Mouse (Mus musculus) midbrain, embryonic 16.5 days (tissue): ENCODE results near the gene Scml2. TPM values are rescaled to one million over a fixed set of nuclear protein-coding genes. Genes with fewer than 3 reads are reported as not detected.
"Not testable (repeated sequence)": the region's sequence is repeated elsewhere in the genome, so short reads cannot be mapped to it uniquely, and the experiment has no call there.

ENCODE experiments used
- ATAC-seq: fragments of 200-750 bp; cut with Nextera tagmentation; 2 replicates; pipeline ENCODE4 v1.8.0; 2017; ENCODE audit warnings: moderate TSS enrichment
- H3K27ac ChIP-seq: fragments of 300-500 bp; sonication (generic); 2 replicates; pipeline ENCODE4 v1.5.1; 2014; ENCODE audit warnings: mild to moderate bottlenecking, low read length, mixed read lengths
- H3K27me3 ChIP-seq: fragments of 300-500 bp; sonication (generic); 2 replicates; pipeline ENCODE4 v1.6.1; 2014; ENCODE audit warnings: low read depth, low read length, mixed read lengths; ENCODE audit not compliant: control insufficient read depth, insufficient read depth
- H3K36me3 ChIP-seq: fragments of 300-500 bp; sonication (generic); 2 replicates; pipeline ENCODE4 v1.6.1; 2014; ENCODE audit warnings: mild to moderate bottlenecking, low read length, moderate library complexity, mixed read lengths; ENCODE audit not compliant: control insufficient read depth, insufficient read depth
- H3K4me1 ChIP-seq: fragments of 300-500 bp; sonication (generic); 2 replicates; pipeline ENCODE4 v1.6.1; 2014; ENCODE audit warnings: mild to moderate bottlenecking, low read length, mixed read lengths; ENCODE audit not compliant: control insufficient read depth, insufficient read depth
- H3K4me2 ChIP-seq: fragments of 300-500 bp; sonication (generic); 2 replicates; pipeline ENCODE4 v1.6.1; 2014; ENCODE audit warnings: mild to moderate bottlenecking, low read length, mixed read lengths
- H3K4me3 ChIP-seq: fragments of 300-500 bp; sonication (generic); 2 replicates; pipeline ENCODE4 v1.5.1; 2014; ENCODE audit warnings: low read depth, mild to moderate bottlenecking, low read length, moderate library complexity, mixed read lengths
- H3K9ac ChIP-seq: fragments of 300-500 bp; sonication (generic); 2 replicates; pipeline ENCODE4 v1.6.1; 2014; ENCODE audit warnings: low read depth, low read length, mixed read lengths
- H3K9me3 ChIP-seq: fragments of 300-500 bp; sonication (generic); replicated peaks from 2 replicates; pipeline ENCODE4 v1.6.1; 2014; ENCODE audit warnings: mild to moderate bottlenecking, low read length, mixed read lengths; ENCODE audit not compliant: control insufficient read depth, poor library complexity, severe bottlenecking
- WGBS: fragments of 180-500 bp; shearing (Covaris S2); extraction: QIAGEN DNeasy Blood & Tissue Kit; methylation state at CpG from one replicate; pipeline ENCODE4 v1.1.7; 2014; 5-methylcytosine and 5-hydroxymethylcytosine counted together
- polyA plus RNA-seq: library from polyadenylated mRNA; unstranded; fragments of >200 nt; fragmentation: Nextera tagmentation; extraction: Ambion mirVana; gene quantifications from 2 replicates; pipeline ENCODE4 v1.2.1, GENCODE M21; 2015

Scml2 gene
- 2.7 and 3.1 TPM in 2 replicates for polyA plus RNA-seq

GRCm38 (mm10) chrX:161116893-161117292 is at the start of gene Scml2:
Gene Scml2 (plus strand): TSS chrX:161117193.
- H3K27ac ChIP-seq, H3K4me2 ChIP-seq, H3K4me1 ChIP-seq, H3K27me3 ChIP-seq, H3K36me3 ChIP-seq, ATAC-seq, H3K9me3 ChIP-seq, H3K9ac ChIP-seq, H3K4me3 ChIP-seq: not testable (repeated sequence)
- 100% methylated on average over 3 of the region's 14 CpGs for WGBS

- 78% methylated on average over 6 of the region's 6 CpGs for WGBS
Observed at GRCm38 (mm10) chrX:161075576-161075975, 41.4 kb upstream of the Scml2 start.

GRCm38 (mm10) chrX:161162314-161163068 is 45.5 kb downstream of the Scml2 start:
- H3K9ac ChIP-seq: peak overlapping the region; percentile 58
- peak overlapping the region; percentile 70 for H3K4me2 ChIP-seq
- H3K9me3 ChIP-seq: no peaks in the 10 kb centered on the region
- H3K4me1 ChIP-seq: no peaks in the 10 kb centered on the region
- peak overlapping the region; percentile 50 for H3K4me3 ChIP-seq
- H3K27me3 ChIP-seq: no peaks in the 10 kb centered on the region
- H3K36me3 ChIP-seq: no peaks in the 10 kb centered on the region
- WGBS: 18% methylated on average over 22 of the region's 22 CpGs
- H3K27ac ChIP-seq: no peak overlapping the region
- peak; percentile 99 for ATAC-seq

More at GRCm38 (mm10) chrX:161075576-161075975, 41.4 kb upstream of the Scml2 start:
- H3K4me3 ChIP-seq, H3K4me2 ChIP-seq, ATAC-seq, H3K36me3 ChIP-seq, H3K27ac ChIP-seq, H3K9me3 ChIP-seq, H3K9ac ChIP-seq, H3K4me1 ChIP-seq, H3K27me3 ChIP-seq: not testable (repeated sequence)

- Histone ChIP-seq H3K4me1 (no peaks in the 10 kb centered on the region), H3K9ac (peak overlapping the region; percentile 58), H3K27ac (no peak overlapping the region), H3K36me3 (no peaks in the 10 kb centered on the region), H3K4me2 (peak overlapping the region; percentile 70), H3K9me3 (no peaks in the 10 kb centered on the region), H3K4me3 (peak overlapping the region; percentile 50), H3K27me3 (no peaks in the 10 kb centered on the region)
- 20% methylated on average over 6 of the region's 6 CpGs for whole genome bisulfite sequencing
- ATAC-seq: peak; percentile 78
Observed at GRCm38 (mm10) chrX:161163069-161163416, 46.0 kb downstream of the Scml2 start.

- not testable (repeated sequence) for ATAC-seq, H3K27ac ChIP-seq, H3K9me3 ChIP-seq, H3K4me1 ChIP-seq, H3K36me3 ChIP-seq, H3K4me2 ChIP-seq, H3K27me3 ChIP-seq, H3K4me3 ChIP-seq, H3K9ac ChIP-seq
- 65% methylated on average over 2 of the region's 2 CpGs for WGBS
Observed at GRCm38 (mm10) chrX:161287156-161287555, 170.2 kb downstream of the Scml2 start, which contains the start of gene Gm15262. Gene Gm15262 (plus strand): TSS chrX:161287456.

Other genes starting within 250 kb of the Scml2 start
- gene Gja6, start 210.1 kb upstream of the Scml2 start, polyA plus RNA-seq: 0.11 and 0.20 TPM in 2 replicates
- gene Cdkl5, start 122.5 kb upstream of the Scml2 start, polyA plus RNA-seq: 4.7 and 4.8 TPM in 2 replicates
- gene Gm15262, start 170.3 kb downstream of the Scml2 start, polyA plus RNA-seq: not detected in 2 replicates